Mouse (Mus musculus): ENCODE data around the gene Slc6a19.
"Not testable (repeated sequence)": the region's sequence is repeated elsewhere in the genome, so short reads cannot be mapped to it uniquely, and the experiment has no call there.

The Slc6a19 gene

DNA sequence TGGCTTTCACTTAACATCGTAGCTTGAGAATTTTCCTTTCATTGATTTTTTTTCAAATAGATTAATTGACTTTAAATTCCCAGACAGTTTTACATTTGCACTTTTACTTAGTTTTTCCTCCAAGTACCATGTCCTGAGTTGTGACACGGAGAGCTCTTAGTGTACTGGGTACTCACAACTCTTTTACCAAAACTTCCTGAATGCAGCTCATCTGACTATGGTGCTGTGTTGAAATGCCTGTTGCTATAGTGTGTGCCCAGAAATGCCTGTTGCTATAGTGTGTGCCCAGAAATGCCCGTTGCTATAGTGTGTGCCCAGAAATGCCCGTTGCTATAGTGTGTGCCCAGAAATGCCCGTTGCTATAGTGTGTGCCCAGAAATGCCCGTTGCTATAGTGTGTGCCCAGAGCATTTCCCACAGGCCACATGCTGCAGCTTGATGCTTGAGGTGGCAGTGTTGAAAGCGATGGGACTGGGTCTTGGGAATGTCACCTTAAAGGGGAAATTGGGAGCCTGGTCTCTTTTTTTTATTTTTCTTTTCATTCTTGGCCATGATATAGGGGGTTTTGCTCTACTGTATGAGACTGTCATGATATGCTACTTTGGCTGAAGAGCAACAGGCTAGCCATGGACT lies at the start of gene Slc6a19:
Gene Slc6a19, minus strand, starts transcription at position 172 of the 632 bp plus-strand sequence.
- in situ Hi-C loops (cut with MboI, MseI), result no loop called here

DNA sequence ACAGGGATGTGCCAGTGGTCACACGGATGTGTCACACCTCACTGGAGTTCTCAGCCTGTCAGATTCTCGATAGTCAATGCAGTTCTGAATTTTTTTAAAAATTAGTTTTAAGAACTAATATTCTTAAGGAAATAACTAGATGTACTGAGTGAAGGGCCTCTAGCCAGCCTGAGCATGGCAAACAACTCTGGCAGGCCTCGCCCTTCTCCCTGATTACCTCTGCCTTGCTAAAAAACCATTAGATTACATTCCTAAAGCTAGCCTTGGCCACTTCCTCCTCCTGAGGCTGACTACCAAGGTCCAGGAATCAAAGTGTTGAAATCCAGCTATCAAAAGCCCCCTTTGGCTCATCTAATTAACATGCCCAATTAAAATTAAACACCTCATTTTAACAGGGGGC lies 46.6 kb upstream of the Slc6a19 start:
- in situ Hi-C loops (cut with MboI, MseI), result loop anchor here (10.0 kb wide), 1 partner anchor 764 kb away; no protein-coding TSS in a partner anchor

DNA sequence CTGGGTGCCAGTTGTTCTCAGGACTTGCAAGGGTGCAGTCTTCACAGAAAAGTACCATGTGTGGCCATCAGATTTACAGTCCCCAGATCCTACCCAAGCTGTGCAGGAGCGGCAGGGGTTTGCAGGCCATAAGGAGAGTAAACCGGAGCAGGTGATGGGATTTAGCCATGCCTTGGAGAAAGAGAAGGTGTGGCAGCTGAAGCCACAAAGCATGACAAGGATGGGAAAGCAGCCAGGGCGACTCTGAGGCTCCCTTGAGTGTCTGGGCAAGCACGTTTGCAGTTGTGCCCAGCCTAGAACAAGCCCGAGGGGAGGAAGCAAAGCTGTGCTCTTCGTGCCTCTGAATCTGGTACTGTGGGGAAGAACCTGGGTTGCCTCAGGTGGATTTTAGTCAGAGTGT lies 45.8 kb upstream of the Slc6a19 start:
- in situ Hi-C loops (cut with MboI, MseI), result loop anchor here (10.0 kb wide), 1 partner anchor 764 kb away; no protein-coding TSS in a partner anchor

DNA sequence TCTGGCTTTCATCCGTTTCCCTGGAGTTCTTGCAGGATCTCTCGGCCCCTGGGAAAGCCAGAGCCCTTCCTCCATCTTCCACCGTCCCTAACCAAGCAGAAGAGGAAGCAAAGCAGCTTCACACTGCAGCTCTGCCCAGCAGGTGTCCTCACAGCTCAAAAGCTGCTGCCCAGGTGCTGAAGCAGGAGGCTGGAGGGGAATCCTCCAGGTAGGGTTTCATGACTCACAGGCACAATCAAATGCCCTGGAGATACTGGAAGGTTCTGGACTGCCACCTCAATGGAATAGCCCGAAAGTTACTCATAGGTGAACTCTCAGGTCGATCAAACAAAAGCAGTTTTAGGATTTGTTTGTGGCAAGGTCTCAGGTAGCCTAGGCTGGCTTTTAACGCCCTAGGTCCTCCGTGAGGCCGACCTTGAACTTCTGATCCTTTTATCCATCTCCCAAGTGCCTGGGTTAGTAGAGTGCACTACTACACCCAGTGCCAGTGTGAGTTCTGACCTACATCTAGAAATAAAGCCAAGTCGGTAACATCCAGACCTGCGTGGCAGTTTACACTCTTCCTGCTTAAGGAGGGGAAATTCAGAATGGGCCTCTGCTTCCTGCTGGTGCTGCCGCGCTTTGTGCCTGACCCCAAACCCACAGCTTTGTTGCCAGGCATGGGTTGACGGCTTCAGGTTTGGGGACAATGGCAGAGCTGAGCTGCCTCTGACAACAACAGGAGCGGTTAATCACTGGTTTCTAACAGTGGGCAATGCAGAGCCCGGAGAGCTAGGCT lies 44.2 kb upstream of the Slc6a19 start:
- in situ Hi-C loops (cut with MboI, MseI), result no loop called here

DNA sequence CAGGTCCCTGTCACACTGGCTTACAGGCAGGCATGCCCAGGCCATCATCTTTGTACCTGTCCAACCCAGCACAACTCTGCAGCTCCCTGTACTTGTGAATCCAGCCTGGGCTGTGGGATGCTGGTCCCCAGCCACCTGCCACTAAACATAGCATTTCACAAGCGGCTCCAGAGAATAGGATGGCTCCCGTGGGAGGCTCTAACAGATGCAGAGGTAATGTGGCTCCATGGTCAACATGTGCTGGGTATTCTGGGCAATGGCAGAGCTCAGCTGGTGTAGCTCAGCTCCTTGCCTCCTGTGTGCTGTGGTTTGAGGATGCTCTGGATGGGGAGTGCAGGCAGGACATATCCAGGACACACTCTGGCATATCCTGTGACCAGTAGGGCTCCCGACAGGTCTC lies 39.0 kb upstream of the Slc6a19 start:
- in situ Hi-C loops (cut with MboI, MseI), result no loop called here

DNA sequence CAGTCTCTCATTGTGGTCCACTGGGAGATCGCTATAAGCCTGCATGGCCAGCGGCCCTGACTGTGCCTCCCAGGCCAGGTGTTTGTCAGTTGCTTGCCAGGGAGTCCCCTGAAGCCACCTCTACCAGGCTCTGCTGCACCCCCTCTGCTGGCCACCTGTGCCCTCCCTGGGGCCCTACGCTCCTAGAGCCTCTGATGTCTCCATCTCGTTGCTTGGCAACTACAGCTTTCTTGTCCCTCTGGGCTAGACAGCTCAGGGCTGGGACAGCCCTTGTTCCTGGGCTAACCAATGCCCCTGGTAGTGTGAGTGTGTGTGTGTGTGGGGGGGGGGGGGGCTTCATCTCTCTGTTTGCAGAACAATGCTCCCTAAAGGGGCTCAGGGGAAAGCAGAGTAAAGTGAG lies 38.3 kb upstream of the Slc6a19 start:
- in situ Hi-C loops (cut with MboI, MseI), result no loop called here

DNA sequence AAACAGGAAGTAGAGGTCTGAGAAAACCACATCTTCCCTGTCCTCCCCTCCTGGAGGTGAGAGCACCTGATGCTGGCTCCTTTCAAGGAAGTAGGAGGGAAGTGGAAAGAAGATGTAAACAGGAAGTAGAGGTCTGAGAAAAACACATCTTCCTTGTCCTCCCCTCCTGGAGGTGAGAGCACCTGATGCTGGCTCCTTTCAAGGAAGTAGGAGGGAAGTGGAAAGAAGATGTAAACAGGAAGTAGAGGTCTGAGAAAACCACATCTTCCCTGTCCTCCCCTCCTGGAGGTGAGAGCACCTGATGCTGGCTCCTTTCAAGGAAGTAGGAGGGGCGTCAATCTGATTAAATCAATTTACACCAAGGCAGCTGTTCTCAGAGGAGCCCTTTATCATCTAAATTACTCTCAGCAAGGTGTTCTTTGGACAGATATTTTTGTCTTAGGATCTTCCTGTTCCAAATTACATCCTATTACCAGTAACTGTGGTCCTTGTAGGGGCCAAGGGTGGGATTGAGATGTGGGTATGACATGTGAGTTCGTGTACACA lies 35.8 kb upstream of the Slc6a19 start:
- in situ Hi-C loops (cut with MboI, MseI), result not testable (repeated sequence)

DNA sequence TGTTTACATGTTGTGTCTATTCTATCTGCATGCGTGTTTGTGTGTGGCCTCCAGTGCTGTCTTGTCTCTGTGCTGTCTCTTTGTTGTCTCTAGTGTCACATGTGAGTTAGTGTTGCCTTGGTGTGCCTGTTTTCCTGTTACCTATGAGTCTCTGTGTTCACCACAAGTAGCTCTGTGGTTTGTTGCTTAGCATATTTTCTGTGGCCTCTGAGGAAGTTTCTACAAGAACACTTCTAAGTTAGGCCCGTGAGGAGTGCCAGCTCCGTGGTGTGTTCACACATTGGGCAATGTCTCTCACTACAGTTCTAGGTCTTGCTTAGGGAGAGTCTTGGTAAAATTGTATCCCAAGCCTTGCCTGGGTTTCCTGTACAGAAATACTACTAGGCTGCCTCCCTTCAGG lies 32.3 kb upstream of the Slc6a19 start:
- in situ Hi-C loops (cut with MboI, MseI), result no loop called here

DNA sequence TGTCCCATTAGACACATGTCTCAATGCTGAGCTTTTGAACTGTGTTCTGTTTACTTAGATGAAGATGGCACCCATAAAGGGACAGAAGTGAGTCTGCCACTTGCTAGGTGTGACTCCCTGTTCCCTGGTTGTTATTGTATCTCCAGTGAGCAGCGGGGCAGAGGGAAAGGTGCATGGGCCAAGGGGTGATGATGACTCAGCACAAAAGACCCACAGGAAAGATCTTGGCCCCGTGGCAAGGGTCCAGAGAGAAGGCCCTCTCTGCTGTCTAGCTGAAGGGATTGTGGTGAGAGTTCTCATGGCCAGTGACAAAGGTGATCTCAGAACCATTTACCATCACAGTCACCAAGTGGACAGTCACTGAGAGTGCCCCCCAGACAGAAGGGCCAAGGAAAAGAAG lies 31.3 kb upstream of the Slc6a19 start:
- in situ Hi-C loops (cut with MboI, MseI), result no loop called here

DNA sequence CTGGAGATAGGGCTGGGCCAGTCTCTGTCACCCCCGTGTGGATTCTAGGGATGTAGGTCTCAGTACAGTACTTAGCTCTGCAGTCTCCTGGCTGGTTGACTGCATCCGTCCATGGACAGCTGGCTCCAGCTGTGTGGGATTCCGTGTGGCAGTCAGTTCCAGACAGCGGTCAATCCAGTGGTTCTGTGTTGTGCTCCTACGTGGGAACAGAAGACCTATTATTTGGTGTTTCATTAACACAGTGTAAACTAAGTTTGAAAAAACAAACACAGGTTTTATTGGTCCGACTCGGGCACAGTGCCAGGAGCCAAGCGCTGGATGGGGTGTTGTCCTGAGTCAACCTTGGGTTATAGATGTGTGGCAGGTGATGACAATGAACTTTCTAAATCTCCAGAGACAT lies 30.6 kb upstream of the Slc6a19 start:
- in situ Hi-C loops (cut with MboI, MseI), result no loop called here

DNA sequence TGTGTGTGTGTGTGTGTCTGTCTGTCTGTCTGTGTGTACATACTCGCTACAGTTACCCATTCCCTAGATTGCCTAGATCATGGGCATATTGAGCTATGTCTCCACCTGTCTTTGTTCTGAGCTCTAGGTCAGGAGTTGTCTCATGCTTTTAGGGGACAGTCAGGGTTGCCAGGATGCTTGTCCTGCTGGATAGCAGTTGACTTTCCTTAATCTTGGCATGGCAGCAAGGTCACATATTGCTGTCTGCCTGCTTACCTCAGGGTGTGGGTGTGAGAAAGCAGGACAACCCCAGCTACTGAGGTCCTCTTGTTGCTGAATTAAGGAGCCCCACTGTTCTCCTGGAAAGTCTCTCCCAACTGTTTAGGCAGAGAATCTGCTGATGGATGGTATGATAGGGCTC lies 29.7 kb upstream of the Slc6a19 start:
- in situ Hi-C loops (cut with MboI, MseI), result no loop called here

DNA sequence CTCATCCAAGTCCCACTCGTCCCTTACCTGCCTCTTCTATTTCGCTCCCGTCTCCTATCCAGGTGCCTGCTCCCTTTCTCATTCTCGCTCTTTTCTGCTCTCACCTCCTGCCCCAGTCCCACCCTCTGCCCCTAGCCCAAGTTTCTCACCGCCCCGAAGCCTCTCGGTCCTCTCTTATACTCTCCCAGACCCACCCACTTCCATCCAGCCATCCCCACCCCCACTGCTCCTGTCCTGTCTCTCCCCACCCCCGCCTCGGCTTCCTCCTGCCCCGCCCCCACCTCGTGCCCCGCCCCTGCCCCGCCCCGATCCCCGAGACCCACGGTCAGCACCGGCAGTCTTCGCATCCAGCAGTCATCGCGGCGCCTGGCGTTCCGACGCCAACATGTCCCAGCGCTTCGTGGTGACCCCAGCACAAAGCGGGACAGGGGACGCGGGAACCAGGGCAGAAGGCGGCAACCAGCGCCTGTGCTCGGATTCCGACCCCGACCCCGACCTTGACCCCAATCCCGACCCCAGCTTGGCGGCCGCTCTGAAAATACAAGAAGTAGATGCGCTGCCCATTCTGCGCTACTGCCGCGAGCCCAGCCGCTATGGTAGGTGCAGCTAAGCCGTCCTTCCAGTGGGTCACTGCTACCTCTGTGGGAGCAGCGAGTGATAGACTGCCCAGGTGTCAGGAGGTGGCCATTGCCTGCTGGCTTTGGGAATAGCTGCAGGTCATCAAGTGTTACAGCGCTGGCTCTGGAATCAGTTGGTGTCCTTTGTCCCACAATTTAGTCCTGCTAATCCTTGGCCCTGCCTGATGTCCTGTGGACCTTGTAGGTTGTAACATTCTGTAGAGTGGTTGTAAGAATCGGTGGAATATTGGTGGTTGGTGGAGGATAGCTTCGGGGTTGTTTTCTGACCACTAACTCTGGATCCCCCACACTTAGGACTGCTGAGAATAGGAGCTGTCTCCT lies 28.4 kb upstream of the Slc6a19 start, which contains the start of gene Slc12a7:
Gene Slc12a7, plus strand, starts transcription at position 353 of the 959 bp plus-strand sequence.
- in situ Hi-C loops (cut with MboI, MseI), result no loop called here

DNA sequence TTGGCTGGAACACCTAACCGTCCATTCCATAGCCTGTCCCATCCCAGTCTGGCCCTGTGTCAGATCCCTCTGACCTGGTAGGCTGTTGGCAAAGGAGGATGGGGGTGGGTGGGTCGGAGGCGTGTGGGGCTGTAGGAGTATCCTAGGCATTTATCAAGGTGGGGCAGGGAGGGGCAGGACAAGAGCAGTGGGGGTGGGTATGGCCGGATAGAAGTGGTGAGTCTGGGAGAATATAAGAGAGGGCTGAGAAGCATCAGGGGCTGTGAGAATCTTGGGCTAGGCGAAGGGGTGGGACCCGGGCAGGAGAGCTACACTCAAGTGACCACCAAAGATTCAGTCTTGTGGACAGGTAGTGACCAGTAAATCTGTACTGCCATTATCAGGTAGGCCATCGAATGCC lies 27.6 kb upstream of the Slc6a19 start:
- in situ Hi-C loops (cut with MboI, MseI), result no loop called here

DNA sequence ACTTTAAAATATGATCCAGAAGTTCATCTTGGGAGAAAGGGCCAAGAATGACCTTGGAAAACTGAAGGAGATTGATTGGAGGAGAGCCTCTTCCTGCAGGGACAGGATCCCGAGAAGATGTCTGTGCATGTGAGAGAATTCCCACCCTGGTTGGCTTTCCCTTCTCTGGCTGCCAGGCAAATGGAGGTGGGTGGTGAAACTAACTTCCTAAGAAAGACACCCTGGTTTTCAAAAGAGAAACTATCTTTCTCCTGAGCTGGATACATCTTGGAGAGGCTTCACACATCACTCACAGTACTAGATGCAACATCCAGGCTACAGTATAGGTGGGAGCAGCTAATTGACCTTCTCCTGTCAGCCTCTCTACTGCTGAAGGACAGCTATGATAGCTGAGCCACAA lies 26.2 kb upstream of the Slc6a19 start:
- in situ Hi-C loops (cut with MboI, MseI), result no loop called here

DNA sequence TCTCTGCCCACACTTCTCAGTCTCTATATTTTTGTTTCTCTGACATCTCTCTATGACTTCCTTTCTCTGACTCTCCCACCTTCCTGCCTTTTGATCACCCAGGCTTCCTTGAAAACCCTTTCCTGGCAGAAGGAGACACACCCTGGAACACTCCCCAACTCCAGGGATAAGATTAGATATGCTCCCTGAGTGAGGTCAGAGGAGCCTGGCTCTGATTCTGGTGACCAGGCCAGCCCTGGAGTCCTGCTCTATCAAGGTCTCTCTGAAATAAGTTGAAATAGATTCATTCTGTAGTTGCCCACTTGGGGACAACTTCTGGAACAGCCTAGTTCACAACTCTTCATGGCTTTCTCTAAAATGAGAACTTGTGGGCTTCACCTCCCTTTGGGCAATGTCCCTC lies 24.0 kb upstream of the Slc6a19 start:
- in situ Hi-C loops (cut with MboI, MseI), result loop anchor here (5.0 kb wide), 1 partner anchor 99 kb away; no protein-coding TSS in a partner anchor

DNA sequence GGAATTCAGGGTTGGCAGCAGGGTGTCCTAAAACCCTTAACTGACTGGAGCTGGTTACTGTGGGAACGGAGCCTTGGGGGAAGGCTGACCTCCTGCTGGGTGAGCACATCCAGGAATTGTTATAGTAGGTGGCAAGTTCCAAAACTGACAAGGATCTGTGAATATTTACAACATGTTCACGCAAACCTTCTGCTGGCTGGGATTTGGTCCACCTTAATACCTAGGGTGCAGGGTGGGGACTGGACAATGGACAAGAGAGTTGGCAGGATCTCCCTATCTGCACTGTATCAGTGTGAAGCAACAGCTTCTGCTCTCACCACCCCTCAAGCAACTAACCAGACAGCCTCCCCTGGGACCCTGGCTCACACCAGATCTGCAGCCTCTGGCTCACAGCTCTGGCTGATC lies 23.0 kb upstream of the Slc6a19 start:
- in situ Hi-C loops (cut with MboI, MseI), result loop anchor here (5.0 kb wide), 1 partner anchor 100 kb away; no protein-coding TSS in a partner anchor

DNA sequence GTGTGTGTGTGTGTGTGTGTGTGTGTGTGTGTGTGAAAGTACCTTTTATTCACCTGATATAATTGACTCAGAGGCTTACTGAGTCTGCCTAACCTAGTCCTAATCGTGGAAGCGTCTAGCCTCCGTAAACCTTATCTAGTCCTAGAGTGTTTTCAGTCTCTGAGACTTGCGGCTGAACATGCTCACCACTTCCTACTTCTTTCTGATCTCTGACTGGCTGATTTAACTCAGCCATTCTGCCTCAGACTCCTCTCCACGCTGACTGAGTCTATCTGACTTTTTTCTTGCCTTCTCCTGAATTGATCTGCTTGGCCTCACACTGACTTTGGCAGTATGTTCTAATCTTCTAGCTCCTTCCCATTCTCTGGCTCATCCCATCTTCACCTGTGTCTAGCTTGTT lies 20.6 kb upstream of the Slc6a19 start:
- in situ Hi-C loops (cut with MboI, MseI), result loop anchor here (5.0 kb wide), 1 partner anchor 102 kb away; no protein-coding TSS in a partner anchor

DNA sequence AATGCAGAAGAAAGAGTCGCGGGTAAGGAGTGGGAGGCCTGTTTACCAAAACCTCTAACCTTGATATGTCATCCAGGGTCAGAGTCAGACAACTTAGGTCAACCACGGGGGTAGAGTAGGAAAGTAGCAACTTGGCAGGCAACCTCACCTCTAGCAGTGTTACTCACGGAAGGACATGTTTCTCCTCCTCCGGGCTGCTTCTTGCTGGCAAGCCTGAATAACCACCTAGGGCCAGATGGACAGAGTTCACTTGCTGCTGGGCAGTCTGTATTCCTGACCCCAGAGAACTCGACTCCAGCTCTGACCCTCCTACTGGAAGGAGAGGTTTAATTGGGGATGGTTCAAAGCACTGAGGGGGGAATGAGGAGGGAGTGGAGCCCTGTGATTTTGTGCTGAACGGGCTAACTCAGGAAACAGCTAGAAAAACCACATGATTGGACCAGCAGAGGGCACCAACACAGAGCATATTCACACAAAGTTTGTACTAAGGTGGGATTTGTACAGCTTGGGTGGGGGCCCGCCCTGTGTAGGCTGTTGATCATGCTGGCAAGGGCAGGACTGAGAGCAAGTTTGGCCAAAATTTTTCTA lies 18.5 kb upstream of the Slc6a19 start:
- in situ Hi-C loops (cut with MboI, MseI), result loop anchor here (5.0 kb wide), 1 partner anchor 184 kb away; no protein-coding TSS in a partner anchor

DNA sequence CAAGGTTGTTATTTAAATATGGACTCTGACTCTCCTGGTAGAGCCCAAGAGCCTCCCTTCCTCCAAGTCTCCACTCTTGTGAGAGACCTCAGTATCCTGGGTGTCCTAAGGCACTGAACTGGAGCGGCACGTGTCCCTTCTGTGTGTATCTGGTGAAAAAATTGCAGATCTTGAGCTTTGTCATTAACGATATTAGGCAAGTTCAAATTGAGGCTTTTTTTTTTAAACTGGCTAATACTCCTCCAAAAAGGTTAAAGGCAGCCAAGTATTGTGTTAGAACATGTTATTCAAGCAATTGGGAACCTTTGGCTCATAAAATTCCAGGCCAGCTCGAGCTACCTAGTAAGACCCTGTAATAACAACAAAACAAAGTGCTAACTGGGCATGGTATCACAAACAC lies 15.6 kb upstream of the Slc6a19 start:
- in situ Hi-C loops (cut with MboI, MseI), result loop anchor here (5.0 kb wide), 1 partner anchor 187 kb away; no protein-coding TSS in a partner anchor

DNA sequence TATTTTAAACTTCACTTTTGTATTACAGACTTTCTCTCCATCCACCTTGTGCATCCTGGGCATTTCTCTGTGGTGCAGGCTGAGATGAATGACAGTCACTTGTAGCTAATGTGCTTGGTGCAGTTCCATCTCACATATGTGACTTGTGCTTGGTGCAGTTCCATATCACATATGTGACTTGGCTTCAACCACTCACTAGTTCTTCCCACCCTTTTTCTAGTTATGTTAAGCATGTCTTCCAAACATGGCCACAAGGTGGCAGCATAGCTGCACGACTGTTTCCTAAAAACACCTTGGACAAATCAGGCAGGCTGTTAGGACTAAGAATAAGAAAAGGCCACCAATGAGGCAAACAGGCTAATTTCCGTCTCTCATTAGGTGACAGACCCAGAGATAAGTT lies 13.6 kb upstream of the Slc6a19 start:
- in situ Hi-C loops (cut with MboI, MseI), result no loop called here

DNA sequence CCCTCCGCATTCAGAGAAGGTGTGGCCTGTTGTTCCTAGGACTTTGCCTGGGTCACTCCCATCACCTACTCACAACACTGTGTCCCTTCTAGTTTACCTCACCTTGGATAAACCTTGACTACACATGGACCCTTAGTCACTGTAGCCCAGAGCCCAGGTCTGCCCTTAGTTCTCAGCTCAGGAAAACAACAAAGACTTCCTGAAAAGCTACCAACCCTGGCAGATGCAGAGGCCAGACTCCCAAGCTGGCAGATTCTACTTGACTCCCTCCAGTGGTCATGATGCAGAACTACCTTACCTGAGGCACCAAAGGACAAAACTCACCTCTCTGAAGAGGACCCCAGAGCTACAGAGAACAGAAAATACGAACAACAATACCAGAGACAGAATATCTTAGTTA lies 9.4 kb upstream of the Slc6a19 start:
- in situ Hi-C loops (cut with MboI, MseI), result loop anchor here (5.0 kb wide), 1 partner anchor 603 kb away; the partner anchor contains the start of gene Pdcd6
